Mouse (Mus musculus) erythroblast, embryonic 14.5 days (primary cell): ENCODE results near the gene Rbms3.

ENCODE experiments used
- GATA1 ChIP-seq: IDR thresholded peaks from 2 replicates; pipeline ENCODE4 v1.6.1; 2012; ENCODE audit warnings: low read length, inconsistent platforms, mixed read lengths
- TAL1 ChIP-seq: IDR thresholded peaks from 3 replicates; pipeline ENCODE4 v1.6.1; 2012; ENCODE audit warnings: low read length, inconsistent platforms, mixed read lengths

GRCm38 (mm10) chr9:116524386-116524785, 1105.3 kb downstream of the Rbms3 start:
- TF ChIP-seq TAL1 = no peak
- TF ChIP-seq GATA1 = no peak
